8 mouse cellular contexts compared by ENCODE assay signal in genomic region chr9:66945161-66945560, GRCm38 (mm10). TPM values are rescaled to one million over a fixed set of nuclear protein-coding genes. Genes with fewer than 3 reads are reported as not detected.
A peak's percentile ranks its signal among the peaks of the same experiment; 100 is the strongest.
DNase-seq lines count a peak whose midpoint lies in the region; ATAC-seq and TF ChIP-seq lines count a peak whose summit lies in the region.

No protein-coding gene starts in this region.

- H3K36me3 ChIP-seq in embryonic facial prominence, embryonic 11.5 days (replicated peaks; ENCODE audit: control insufficient read depth, insufficient read depth, low read depth, low read length): peaks cover 4% of the 10 kb centered on the region; the same call in 1 of the 2 replicates
- H3K36me3 ChIP-seq in hindbrain, postnatal 0 days (ENCODE audit: insufficient read depth, low read length): no peaks in the 10 kb centered on the region; the same call in 1 of the 2 replicates
- peaks cover 9% of the 10 kb centered on the region; the same call in 1 of the 2 replicates for H3K36me3 ChIP-seq in neural tube, embryonic 12.5 days

- H3K4me3 ChIP-seq in layer of hippocampus, adult 2 months: peak overlapping the region; percentile 98
- peak overlapping the region; percentile 93 for H3K4me3 ChIP-seq in embryonic facial prominence, embryonic 11.5 days (ENCODE audit: low read depth, low read length)
- H3K4me3 ChIP-seq in hindbrain, postnatal 0 days (ENCODE audit: low read length): peak overlapping the region; percentile 87
- peak overlapping the region; percentile 76 for H3K4me3 ChIP-seq in neural tube, embryonic 12.5 days

- peak overlapping the region; percentile 90 for H3K9ac ChIP-seq in embryonic facial prominence, embryonic 11.5 days (replicated peaks; ENCODE audit: low read length)
- peak overlapping the region; percentile 84 for H3K9ac ChIP-seq in hindbrain, postnatal 0 days (replicated peaks; ENCODE audit: low read length)
- peak overlapping the region; percentile 80 for H3K9ac ChIP-seq in neural tube, embryonic 12.5 days

- intact Hi-C loops in left cerebral cortex, postnatal 25 days (cut with DNase I): no loop called here

- DNase-seq in layer of hippocampus, adult 2 months (ENCODE audit: low spot score in 2 of 2): no peak
- no peak for DNase-seq in layer of hippocampus, postnatal 14 days (ENCODE audit: low spot score in 2 of 2)
- no peak for DNase-seq in embryonic facial prominence, embryonic 11.5 days (ENCODE audit: low spot score)
- DNase-seq in hindbrain, postnatal 0 days (ENCODE audit: low spot score): no peak
- no peak for DNase-seq in retina, postnatal 1 day
- no peak for DNase-seq in left cerebral cortex, postnatal 25 days (ENCODE audit: low spot score in 2 of 2)

- H3K9me3 ChIP-seq in embryonic facial prominence, embryonic 11.5 days (replicated peaks; ENCODE audit: control insufficient read depth, low read length): no peaks in the 10 kb centered on the region
- no peaks in the 10 kb centered on the region for H3K9me3 ChIP-seq in hindbrain, postnatal 0 days (ENCODE audit: low read length)
- H3K9me3 ChIP-seq in neural tube, embryonic 12.5 days: no peaks in the 10 kb centered on the region

- no peaks in the 10 kb centered on the region for H3K27me3 ChIP-seq in embryonic facial prominence, embryonic 11.5 days (ENCODE audit: control insufficient read depth, insufficient read depth, low read length)
- no peaks in the 10 kb centered on the region for H3K27me3 ChIP-seq in hindbrain, postnatal 0 days (ENCODE audit: insufficient read depth, low read length)
- no peaks in the 10 kb centered on the region for H3K27me3 ChIP-seq in neural tube, embryonic 12.5 days (replicated peaks)

- no peaks in the 10 kb centered on the region for H3K4me1 ChIP-seq in embryonic facial prominence, embryonic 11.5 days (ENCODE audit: control insufficient read depth, insufficient read depth, low read length)
- H3K4me1 ChIP-seq in hindbrain, postnatal 0 days (ENCODE audit: insufficient read depth, low read length): no peaks in the 10 kb centered on the region
- peaks cover 6% of the 10 kb centered on the region; the same call in 1 of the 2 replicates for H3K4me1 ChIP-seq in neural tube, embryonic 12.5 days

- peak overlapping the region; percentile 83 for H3K4me2 ChIP-seq in embryonic facial prominence, embryonic 11.5 days (ENCODE audit: low read depth, low read length)
- peak overlapping the region; percentile 86 for H3K4me2 ChIP-seq in hindbrain, postnatal 0 days (ENCODE audit: low read depth, low read length)
- peak overlapping the region; percentile 89 for H3K4me2 ChIP-seq in neural tube, embryonic 12.5 days (replicated peaks)

- 20% methylated on average over 4 of the region's 4 CpGs for WGBS in embryonic facial prominence, embryonic 11.5 days
- WGBS in hindbrain, postnatal 0 days: 19% methylated on average over 4 of the region's 4 CpGs
- 29% methylated on average over 4 of the region's 4 CpGs for WGBS in neural tube, embryonic 12.5 days

- ATAC-seq in embryonic facial prominence, embryonic 11.5 days (replicated peaks; ENCODE audit: insufficient number of reproducible peaks, low FRiP score, low TSS enrichment, low read depth): no peak
- no peak for ATAC-seq in hindbrain, postnatal 0 days
- ATAC-seq in neural tube, embryonic 12.5 days (ENCODE audit: low FRiP score, low read depth): no peak
- no peak for ATAC-seq in cerebellum, adult (ENCODE audit: insufficient number of reproducible peaks, low FRiP score, low TSS enrichment)

- H3K27ac ChIP-seq in layer of hippocampus, adult 2 months: peak overlapping the region; percentile 84
- H3K27ac ChIP-seq in embryonic facial prominence, embryonic 11.5 days (replicated peaks; ENCODE audit: low read depth, low read length): peak overlapping the region; percentile 63
- peak overlapping the region; percentile 90 for H3K27ac ChIP-seq in hindbrain, postnatal 0 days
- H3K27ac ChIP-seq in neural tube, embryonic 12.5 days: no peak overlapping the region

- TF ChIP-seq CTCF in layer of hippocampus, adult 2 months (conservative IDR thresholded peaks at IDR 0.05): no peak
- TF ChIP-seq CTCF in hindbrain, postnatal 0 days (IDR thresholded peaks at IDR 0.05; ENCODE audit: low read depth): no peak

RNA-seq across cellular contexts. Expression of gene Rps27l, which starts 0.7 kb away (rescaled TPM):
- 10 to 100 TPM; 32.8 to 38.4 TPM for total RNA-seq in layer of hippocampus, adult 2 months (2021)
- 10 to 100 TPM; 49.5 to 53.1 TPM for total RNA-seq in layer of hippocampus, postnatal 14 days (2021)
- polyA plus RNA-seq in embryonic facial prominence, embryonic 11.5 days (2014; fragmentation: Nextera tagmentation; extraction: Ambion mirVana): 703 and 709 TPM in 2 replicates
- 61.0 and 101 TPM in 2 replicates for total RNA-seq in hindbrain, postnatal 0 days (2014; rRNA removed)
- polyA plus RNA-seq in hindbrain, postnatal 0 days (2015; fragmentation: Nextera tagmentation; extraction: Ambion mirVana): 258 and 271 TPM in 2 replicates
- polyA plus RNA-seq in neural tube, embryonic 12.5 days (2016; fragmentation: Nextera tagmentation; extraction: Ambion mirVana): 462 and 496 TPM in 2 replicates
- 10 to 100 TPM; 34.0 to 34.9 TPM for total RNA-seq in left cerebral cortex, postnatal 25 days (2021)

RNA-seq across cellular contexts. Expression of gene Rab8b, which starts 25.7 kb away (rescaled TPM):
- total RNA-seq in layer of hippocampus, adult 2 months (2021): 10 to 100 TPM; 46.1 to 47.1 TPM
- total RNA-seq in layer of hippocampus, postnatal 14 days (2021): 10 to 100 TPM; 31.6 to 33.7 TPM
- polyA plus RNA-seq in embryonic facial prominence, embryonic 11.5 days (2014; fragmentation: Nextera tagmentation; extraction: Ambion mirVana): 17.9 and 18.8 TPM in 2 replicates
- 25.9 and 32.7 TPM in 2 replicates for total RNA-seq in hindbrain, postnatal 0 days (2014; rRNA removed)
- polyA plus RNA-seq in hindbrain, postnatal 0 days (2015; fragmentation: Nextera tagmentation; extraction: Ambion mirVana): 26.3 and 27.1 TPM in 2 replicates
- 32.0 and 33.4 TPM in 2 replicates for polyA plus RNA-seq in neural tube, embryonic 12.5 days (2016; fragmentation: Nextera tagmentation; extraction: Ambion mirVana)
- total RNA-seq in left cerebral cortex, postnatal 25 days (2021): 10 to 100 TPM; 27.2 to 31.0 TPM

RNA-seq across cellular contexts. Expression of gene Lactb, which starts 30.1 kb away (rescaled TPM):
- total RNA-seq in layer of hippocampus, adult 2 months (2021): 10 to 100 TPM; 13.0 to 14.7 TPM
- 10 to 100 TPM; 15.2 to 18.0 TPM for total RNA-seq in layer of hippocampus, postnatal 14 days (2021)
- 10.2 and 11.3 TPM in 2 replicates for polyA plus RNA-seq in embryonic facial prominence, embryonic 11.5 days (2014; fragmentation: Nextera tagmentation; extraction: Ambion mirVana)
- total RNA-seq in hindbrain, postnatal 0 days (2014; rRNA removed): 13.1 and 18.4 TPM in 2 replicates
- 12.8 and 15.2 TPM in 2 replicates for polyA plus RNA-seq in hindbrain, postnatal 0 days (2015; fragmentation: Nextera tagmentation; extraction: Ambion mirVana)
- 11.6 and 13.9 TPM in 2 replicates for polyA plus RNA-seq in neural tube, embryonic 12.5 days (2016; fragmentation: Nextera tagmentation; extraction: Ambion mirVana)
- 10 to 100 TPM; 18.7 to 20.5 TPM for total RNA-seq in left cerebral cortex, postnatal 25 days (2021)
